Mouse (Mus musculus) forebrain, embryonic 10.5 days (tissue): Measurements from ENCODE around the gene Lgr4. TPM values are rescaled to one million over a fixed set of nuclear protein-coding genes. Genes with fewer than 3 reads are reported as not detected.

Experiments
- DNase-seq: peaks from one replicate; pipeline ENCODE4 v3.0.0-alpha.2; 2017; ENCODE audit warnings: low spot score; ENCODE audit errors: extremely low spot score
- H3K27ac ChIP-seq: fragments of 300-500 bp; sonication (generic); 2 replicates; pipeline ENCODE4 v1.5.1; 2016; ENCODE audit warnings: mild to moderate bottlenecking
- H3K27me3 ChIP-seq: fragments of 300-500 bp; sonication (generic); 2 replicates; pipeline ENCODE4 v1.6.1; 2016; ENCODE audit warnings: mild to moderate bottlenecking; ENCODE audit not compliant: poor library complexity, severe bottlenecking
- H3K36me3 ChIP-seq: fragments of 300-500 bp; sonication (generic); replicated peaks from 2 replicates; pipeline ENCODE4 v1.6.1; 2016; ENCODE audit warnings: mild to moderate bottlenecking, moderate library complexity
- H3K4me1 ChIP-seq: fragments of 300-500 bp; sonication (generic); 2 replicates; pipeline ENCODE4 v1.6.1; 2016
- H3K4me3 ChIP-seq: fragments of 300-500 bp; sonication (generic); 2 replicates; pipeline ENCODE4 v1.5.1; 2016; ENCODE audit warnings: mild to moderate bottlenecking, moderate library complexity
- H3K9me3 ChIP-seq: fragments of 300-500 bp; sonication (generic); 2 replicates; pipeline ENCODE4 v1.6.1; 2016; ENCODE audit warnings: mild to moderate bottlenecking, moderate library complexity
- WGBS: fragments of 180-500 bp; shearing (Covaris S2); methylation state at CpG from one replicate; pipeline ENCODE4 v1.1.7; 2016; 5-methylcytosine and 5-hydroxymethylcytosine counted together
- polyA plus RNA-seq: library from polyadenylated mRNA; unstranded; fragments of >200 nt; fragmentation: Nextera tagmentation; extraction: Ambion mirVana; gene quantifications from 2 replicates; pipeline ENCODE4 v1.2.1, GENCODE M21; 2016

Lgr4 gene
- polyA plus RNA-seq, 1 experiment from 2014 or later, result 7.2 TPM

- Histone ChIP-seq H3K27ac (no peak overlapping the region), H3K36me3 (peaks cover 7% of the 10 kb centered on the region)
Measured at GRCm38 (mm10) chr2:109927446-109927845, 10.0 kb downstream of the Lgr4 start.

GRCm38 (mm10) chr2:109927876-109928275 is 10.4 kb downstream of the Lgr4 start:
- Histone ChIP-seq H3K4me3 (no peak overlapping the region), H3K4me1 (peaks cover 24% of the 10 kb centered on the region), H3K27ac (no peak overlapping the region), H3K27me3 (peaks cover 70% of the 10 kb centered on the region), H3K9me3 (no peaks in the 10 kb centered on the region; the same call in 1 of the 2 replicates), H3K36me3 (peaks cover 7% of the 10 kb centered on the region)
- no peak for DNase-seq

More at GRCm38 (mm10) chr2:109927446-109927845, 10.0 kb downstream of the Lgr4 start:
- Histone ChIP-seq H3K4me3 (no peak overlapping the region), H3K27me3 (peaks cover 70% of the 10 kb centered on the region), H3K4me1 (peaks cover 20% of the 10 kb centered on the region), H3K9me3 (no peaks in the 10 kb centered on the region; the same call in 1 of the 2 replicates)
- DNase-seq, result no peak
- WGBS, result 91% methylated on average over 7 of the region's 7 CpGs

DNA sequence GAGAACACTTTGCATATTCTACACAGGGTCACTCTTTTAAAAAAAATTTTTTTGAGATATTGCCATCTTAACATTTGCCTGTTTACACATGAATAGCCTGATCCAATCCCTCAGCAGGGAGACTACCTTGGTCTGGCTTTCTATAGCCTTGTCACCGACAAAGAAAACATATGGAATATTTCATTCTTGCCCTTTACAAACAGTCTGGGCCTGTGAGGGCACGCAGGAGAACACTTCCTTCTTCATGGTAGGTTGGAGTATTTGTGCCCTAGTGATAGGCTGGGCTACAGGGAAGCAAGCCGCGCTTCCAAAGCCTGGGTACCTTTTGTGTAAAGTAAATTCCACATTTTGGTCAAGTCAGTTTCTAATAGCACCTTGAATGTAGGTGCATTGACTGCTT is 11.3 kb downstream of the Lgr4 start:
- H3K36me3 ChIP-seq, result peaks cover 7% of the 10 kb centered on the region

GRCm38 (mm10) chr2:109929256-109929655 is 11.8 kb downstream of the Lgr4 start:
- no peak for DNase-seq
- WGBS, result 64% methylated on average over 3 of the region's 3 CpGs
- no peak overlapping the region for H3K27ac ChIP-seq

More for the DNA sequence above, 11.3 kb downstream of the Lgr4 start:
- Histone ChIP-seq H3K4me1 (peaks cover 29% of the 10 kb centered on the region), H3K4me3 (no peak overlapping the region), H3K9me3 (no peaks in the 10 kb centered on the region; the same call in 1 of the 2 replicates), H3K27ac (no peak overlapping the region), H3K27me3 (peaks cover 74% of the 10 kb centered on the region)
- 84% methylated on average over 4 of the region's 4 CpGs for WGBS
- DNase-seq, result no peak

GRCm38 (mm10) chr2:109930366-109930765 is 12.9 kb downstream of the Lgr4 start:
- 94% methylated on average over 5 of the region's 5 CpGs for WGBS
- Histone ChIP-seq H3K27ac (no peak overlapping the region), H3K4me3 (no peak overlapping the region), H3K4me1 (peaks cover 29% of the 10 kb centered on the region), H3K36me3 (peaks cover 7% of the 10 kb centered on the region), H3K9me3 (no peaks in the 10 kb centered on the region; the same call in 1 of the 2 replicates), H3K27me3 (peaks cover 89% of the 10 kb centered on the region)
- DNase-seq, result no peak

More at GRCm38 (mm10) chr2:109929256-109929655, 11.8 kb downstream of the Lgr4 start:
- Histone ChIP-seq H3K4me3 (no peak overlapping the region), H3K27me3 (peaks cover 78% of the 10 kb centered on the region), H3K36me3 (peaks cover 7% of the 10 kb centered on the region), H3K9me3 (no peaks in the 10 kb centered on the region; the same call in 1 of the 2 replicates), H3K4me1 (peaks cover 29% of the 10 kb centered on the region)

DNA sequence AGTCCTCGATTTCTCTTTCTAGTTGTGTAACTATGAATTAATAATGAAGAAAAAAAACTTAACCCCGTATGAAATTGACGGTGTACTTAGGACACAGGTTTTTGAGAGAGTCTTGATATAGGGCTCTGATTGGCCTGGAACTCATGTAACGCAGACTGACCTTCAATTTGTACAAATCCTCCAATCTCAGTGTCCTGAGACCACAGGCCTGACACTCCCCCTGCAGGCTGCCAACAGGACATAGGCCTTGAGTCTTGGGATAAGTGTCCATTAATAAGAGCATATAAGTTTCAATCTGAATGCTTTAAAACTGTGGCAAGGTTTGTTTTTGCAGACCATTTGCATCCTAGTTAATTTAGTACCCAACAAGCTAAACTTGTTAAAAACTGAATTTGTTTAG is 13.3 kb downstream of the Lgr4 start:
- WGBS, result 91% methylated on average over 4 of the region's 4 CpGs
- H3K9me3 ChIP-seq, result no peaks in the 10 kb centered on the region; the same call in 1 of the 2 replicates
- H3K36me3 ChIP-seq, result peaks cover 7% of the 10 kb centered on the region
- DNase-seq, result no peak
- no peak overlapping the region for H3K4me3 ChIP-seq
- peaks cover 89% of the 10 kb centered on the region for H3K27me3 ChIP-seq
- H3K27ac ChIP-seq, result no peak overlapping the region
- H3K4me1 ChIP-seq, result peaks cover 33% of the 10 kb centered on the region

GRCm38 (mm10) chr2:109931978-109932780 is 14.7 kb downstream of the Lgr4 start:
- Histone ChIP-seq H3K27me3 (peaks cover 94% of the 10 kb centered on the region), H3K27ac (no peak overlapping the region; the same call in 1 of the 2 replicates), H3K4me3 (no peak overlapping the region), H3K9me3 (no peaks in the 10 kb centered on the region; the same call in 1 of the 2 replicates), H3K4me1 (peaks cover 43% of the 10 kb centered on the region), H3K36me3 (0 out of 2 replicates have a peak, but pooled peaks cover 2% of the 10 kb centered on the region)
- no peak for DNase-seq
- WGBS, result 52% methylated on average over 13 of the region's 13 CpGs

DNA sequence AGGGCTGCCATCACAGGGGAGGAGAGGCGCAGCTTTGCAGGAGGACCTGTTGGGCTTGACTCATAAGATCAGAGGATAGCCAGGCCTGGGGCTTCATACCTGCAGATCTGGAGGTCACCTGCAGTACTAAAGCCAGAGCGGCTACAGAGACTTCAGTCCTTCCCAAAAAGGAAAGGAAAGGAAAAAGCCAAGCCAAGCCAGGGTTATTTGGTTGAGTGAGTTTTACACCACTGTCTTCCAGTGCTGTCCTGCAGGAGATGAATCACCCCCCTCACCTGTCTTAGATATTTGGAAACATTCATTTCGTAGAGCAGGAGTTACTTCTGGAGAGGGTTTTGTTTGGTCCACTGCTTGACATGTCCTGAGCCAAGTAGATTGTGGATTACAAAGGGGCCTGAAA is 15.7 kb downstream of the Lgr4 start:
- H3K4me3 ChIP-seq, result no peak overlapping the region
- peaks cover 96% of the 10 kb centered on the region for H3K27me3 ChIP-seq
- DNase-seq, result no peak
- H3K36me3 ChIP-seq, result 0 out of 2 replicates have a peak, but pooled peaks cover 4% of the 10 kb centered on the region
- H3K27ac ChIP-seq, result no peak overlapping the region
- WGBS, result 81% methylated on average over 3 of the region's 3 CpGs
- peaks cover 43% of the 10 kb centered on the region for H3K4me1 ChIP-seq
- H3K9me3 ChIP-seq, result no peaks in the 10 kb centered on the region; the same call in 1 of the 2 replicates

DNA sequence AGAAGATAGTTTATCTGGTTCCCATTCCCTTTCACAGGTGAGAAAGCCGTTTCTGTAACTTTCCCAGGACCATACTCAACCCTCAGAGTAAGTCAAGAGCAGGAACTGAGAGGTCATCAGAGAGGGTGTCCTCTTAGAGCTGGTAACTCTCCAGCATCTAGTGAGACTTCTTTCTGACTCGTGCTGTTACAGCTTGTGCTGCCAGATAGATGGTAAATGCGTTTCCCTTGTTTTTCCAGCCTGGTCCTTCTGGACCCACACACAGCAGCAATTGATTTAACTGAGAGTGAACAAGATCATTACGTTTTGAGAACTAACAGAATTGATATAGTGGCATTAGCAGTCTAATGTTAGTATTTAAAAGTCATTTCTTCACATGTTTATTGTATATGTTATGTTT is 16.6 kb downstream of the Lgr4 start:
- 75% methylated on average over 4 of the region's 4 CpGs for WGBS
- Histone ChIP-seq H3K9me3 (peaks cover 3% of the 10 kb centered on the region), H3K27me3 (peaks cover 98% of the 10 kb centered on the region), H3K4me1 (peaks cover 38% of the 10 kb centered on the region), H3K4me3 (no peak overlapping the region), H3K36me3 (0 out of 2 replicates have a peak, but pooled peaks cover 7% of the 10 kb centered on the region), H3K27ac (no peak overlapping the region)
- DNase-seq, result no peak

GRCm38 (mm10) chr2:109935194-109935593 is 17.7 kb downstream of the Lgr4 start:
- 97% methylated on average over 3 of the region's 3 CpGs for WGBS
- Histone ChIP-seq H3K4me1 (peaks cover 34% of the 10 kb centered on the region), H3K36me3 (peaks cover 7% of the 10 kb centered on the region; the same call in 1 of the 2 replicates), H3K9me3 (peaks cover 3% of the 10 kb centered on the region), H3K27me3 (peaks cover 100% of the 10 kb centered on the region), H3K27ac (no peak overlapping the region), H3K4me3 (no peak overlapping the region)
- DNase-seq, result no peak

GRCm38 (mm10) chr2:109935754-109936409 is 18.4 kb downstream of the Lgr4 start:
- Histone ChIP-seq H3K4me3 (no peak overlapping the region), H3K4me1 (peaks cover 34% of the 10 kb centered on the region), H3K27me3 (peaks cover 100% of the 10 kb centered on the region), H3K9me3 (peaks cover 3% of the 10 kb centered on the region; the same call in 1 of the 2 replicates), H3K27ac (no peak overlapping the region), H3K36me3 (peaks cover 5% of the 10 kb centered on the region; the same call in 1 of the 2 replicates)
- WGBS, result 54% methylated on average over 11 of the region's 11 CpGs
- no peak for DNase-seq

GRCm38 (mm10) chr2:109936410-109936755 is 18.9 kb downstream of the Lgr4 start:
- no peak for DNase-seq
- Histone ChIP-seq H3K9me3 (peaks cover 3% of the 10 kb centered on the region; the same call in 1 of the 2 replicates), H3K27me3 (peaks cover 99% of the 10 kb centered on the region), H3K36me3 (peaks cover 5% of the 10 kb centered on the region; the same call in 1 of the 2 replicates), H3K27ac (no peak overlapping the region), H3K4me1 (peaks cover 33% of the 10 kb centered on the region), H3K4me3 (no peak overlapping the region)
- 45% methylated on average over 2 of the region's 2 CpGs for WGBS
